Mouse (Mus musculus): ENCODE results near the gene Spen.
"Not testable (repeated sequence)": the region's sequence is repeated elsewhere in the genome, so short reads cannot be mapped to it uniquely, and the experiment has no call there.

The Spen gene

DNA sequence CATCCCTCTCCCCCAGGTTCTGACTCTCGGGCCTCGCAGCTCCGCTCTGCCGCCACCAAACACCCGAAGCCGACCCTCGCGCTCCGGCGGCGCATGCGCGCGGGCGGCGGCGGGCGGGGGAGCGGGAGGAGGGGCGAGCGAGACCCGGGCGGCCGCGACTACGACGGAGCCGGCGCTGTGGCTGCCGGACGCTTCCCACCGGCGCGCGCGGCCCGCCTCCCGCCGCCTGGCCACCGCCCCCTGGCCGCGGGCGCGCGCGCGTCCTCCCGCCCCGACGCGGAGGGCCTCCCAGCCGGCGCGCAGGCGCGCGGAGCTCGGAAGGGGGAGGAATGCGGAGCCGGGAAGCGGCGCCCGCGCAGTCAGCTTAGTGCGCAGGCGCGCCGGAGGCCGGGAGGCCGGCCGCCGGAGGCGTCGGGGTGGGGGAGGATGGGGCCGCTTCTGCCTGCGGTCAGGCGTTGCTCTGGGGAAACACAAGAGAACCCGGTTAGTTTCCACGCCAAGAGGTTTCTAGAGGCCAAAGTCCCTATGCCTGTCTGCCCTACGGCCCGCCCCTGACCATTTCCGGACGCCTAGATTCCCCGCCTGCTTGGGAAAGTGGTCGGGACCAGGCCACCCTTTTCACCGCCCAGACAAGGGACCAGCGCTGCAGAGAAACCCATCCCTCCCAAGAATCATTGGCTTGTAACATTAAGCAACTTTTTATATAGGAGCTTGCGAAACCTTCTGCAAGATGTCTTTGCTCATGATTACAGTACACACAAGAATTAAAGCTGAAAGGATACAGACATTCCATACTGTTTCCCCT is at the start of gene Spen:
Gene Spen, minus strand, starts transcription at position 190 of the 805 bp plus-strand sequence.
- peak; percentile 97 for DNase-seq (ENCODE audit: low read depth, low spot score)

DNA sequence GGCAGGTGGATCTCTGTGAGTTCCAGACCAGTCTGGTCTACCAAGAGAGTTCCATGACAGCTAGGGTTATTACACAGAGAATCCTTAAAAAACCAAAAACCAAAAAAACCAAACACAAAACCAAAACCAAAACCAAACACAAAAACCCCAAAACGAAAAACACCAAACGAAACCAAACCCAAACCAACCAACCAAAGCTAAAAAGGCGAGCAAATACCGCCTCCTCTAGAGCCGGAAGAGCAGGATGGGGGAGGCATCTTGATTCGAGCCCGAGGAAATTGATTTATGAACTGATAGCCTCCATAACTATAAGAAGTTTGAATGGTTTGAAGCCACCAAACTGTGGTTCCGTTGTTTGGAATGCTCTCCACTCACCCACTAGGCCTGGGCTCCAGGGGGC is 45.5 kb upstream of the Spen start:
- DNase-seq (ENCODE audit: low read depth, low spot score): no peak

DNA sequence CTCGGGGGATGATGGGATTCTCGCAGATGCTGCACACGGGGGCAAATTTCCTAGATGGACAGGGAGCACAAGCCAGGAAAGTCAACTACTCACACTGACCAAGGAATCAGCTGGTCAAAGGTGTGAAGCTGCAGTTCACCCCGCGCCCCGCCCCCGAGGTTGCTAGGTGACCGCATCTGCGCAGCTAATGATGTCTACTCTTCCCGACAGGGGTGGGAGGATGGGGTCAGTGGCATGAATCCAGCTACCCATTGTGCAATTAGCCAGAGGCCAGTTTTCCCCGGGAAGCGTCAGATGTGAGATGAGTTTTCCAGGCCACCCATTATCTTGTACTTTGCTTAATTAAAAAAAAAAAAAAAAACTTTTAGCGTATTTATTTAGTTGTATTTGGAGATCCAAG is 42.7 kb upstream of the Spen start:
- no peak for DNase-seq (ENCODE audit: low read depth, low spot score)

DNA sequence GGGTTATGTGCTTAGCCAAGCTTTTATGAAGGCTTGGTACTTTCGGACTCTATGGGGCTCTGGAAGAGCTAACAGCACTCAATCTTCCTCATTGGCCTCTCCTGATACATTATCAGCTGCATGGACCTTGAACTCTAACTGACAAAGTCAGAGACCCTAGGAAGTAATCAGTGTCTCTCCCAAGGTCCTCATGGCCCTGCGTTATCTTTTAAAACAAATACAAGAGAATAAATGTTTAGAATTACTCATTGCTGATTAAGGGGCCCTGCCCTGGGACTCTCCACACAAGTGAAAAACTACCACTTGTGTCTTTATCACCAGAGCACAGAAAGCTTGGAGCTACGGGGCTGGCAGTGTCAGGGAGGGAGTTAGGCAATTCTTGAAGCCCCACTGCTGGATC is 40.4 kb upstream of the Spen start:
- DNase-seq (ENCODE audit: low read depth, low spot score): no peak

DNA sequence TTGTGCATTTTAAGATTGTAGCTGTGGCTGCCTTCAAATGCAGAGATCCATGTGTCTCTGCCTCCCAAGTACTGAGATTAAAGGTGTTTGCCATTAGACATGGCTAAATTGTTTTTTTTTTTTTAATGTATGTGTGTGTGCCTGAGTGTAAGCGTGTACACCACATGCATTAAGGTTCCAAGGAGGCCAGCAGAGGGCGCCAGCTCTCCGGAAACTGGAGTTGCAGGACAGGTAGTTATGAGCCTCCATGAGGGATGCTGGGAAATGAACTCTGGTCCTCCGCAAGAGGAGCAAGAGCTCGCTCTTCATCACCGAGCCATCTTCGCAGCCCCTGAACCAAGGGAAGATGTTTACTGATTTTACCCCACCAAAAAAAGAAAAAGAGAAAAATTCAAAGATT is 38.5 kb upstream of the Spen start:
- DNase-seq (ENCODE audit: low read depth, low spot score): no peak

DNA sequence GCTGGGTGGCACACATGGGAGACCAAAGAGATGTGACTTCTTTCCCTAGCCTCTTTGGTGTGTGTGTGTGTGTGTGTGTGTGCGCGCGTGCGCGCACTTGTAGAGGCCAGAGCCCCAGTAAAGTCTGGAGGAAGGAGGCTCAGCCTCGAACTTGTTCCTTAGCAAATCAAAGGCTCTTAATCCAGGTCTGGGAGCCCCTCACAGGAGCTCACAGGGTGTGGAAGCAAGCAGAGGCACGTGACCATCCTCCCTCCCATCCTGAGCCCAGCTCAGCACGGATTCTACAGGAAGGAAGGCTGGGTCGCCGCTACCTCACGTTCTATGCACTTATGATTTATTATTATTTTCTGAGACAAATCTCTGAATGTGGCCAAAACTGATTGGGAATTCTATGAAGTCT is 38.0 kb upstream of the Spen start:
- no peak for DNase-seq (ENCODE audit: low read depth, low spot score)

DNA sequence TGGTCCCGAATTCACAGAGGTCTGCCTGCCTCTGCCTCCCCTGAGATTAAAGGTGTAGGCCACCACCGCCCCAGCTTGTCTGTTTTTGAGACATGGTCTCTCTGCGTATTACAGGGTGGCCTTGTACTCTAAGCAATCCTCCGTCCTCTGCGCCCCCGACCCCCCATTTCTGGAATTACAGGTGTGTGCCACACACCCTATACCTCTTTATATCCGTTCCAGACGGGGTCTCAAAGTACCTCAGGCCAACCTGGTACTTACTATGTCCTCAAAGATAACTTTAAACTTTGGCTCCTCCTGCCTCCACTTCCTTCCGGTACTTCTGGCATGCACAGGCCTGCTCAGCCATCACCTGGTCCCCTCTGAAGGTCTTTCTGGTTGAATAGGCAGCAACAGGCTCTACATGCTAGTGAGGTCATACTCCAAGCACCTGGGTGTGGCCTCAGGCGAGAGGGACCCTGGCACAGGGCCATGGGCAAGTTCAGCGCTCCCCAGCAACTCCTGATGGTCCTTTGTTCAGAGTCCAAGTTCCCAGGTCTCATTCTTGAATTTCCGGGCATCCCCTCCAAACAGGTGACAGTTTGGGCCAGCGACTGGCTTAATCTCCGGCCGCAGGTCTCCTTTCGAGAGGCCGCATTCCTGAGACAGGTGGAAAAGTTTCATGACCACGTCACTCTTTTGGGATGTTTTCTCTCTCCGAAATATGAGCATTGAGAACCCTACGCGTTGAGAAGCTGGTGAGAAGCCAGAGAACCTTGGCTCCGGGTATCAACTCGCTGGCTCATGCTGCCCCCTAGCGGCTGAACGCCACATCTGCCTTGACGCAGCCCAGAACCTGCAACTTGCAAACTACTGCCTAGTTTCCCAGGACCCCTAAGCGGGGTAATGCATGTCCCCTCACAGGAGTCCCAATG is 36.6 kb upstream of the Spen start:
- peak; percentile 86 for DNase-seq (ENCODE audit: low read depth, low spot score)

DNA sequence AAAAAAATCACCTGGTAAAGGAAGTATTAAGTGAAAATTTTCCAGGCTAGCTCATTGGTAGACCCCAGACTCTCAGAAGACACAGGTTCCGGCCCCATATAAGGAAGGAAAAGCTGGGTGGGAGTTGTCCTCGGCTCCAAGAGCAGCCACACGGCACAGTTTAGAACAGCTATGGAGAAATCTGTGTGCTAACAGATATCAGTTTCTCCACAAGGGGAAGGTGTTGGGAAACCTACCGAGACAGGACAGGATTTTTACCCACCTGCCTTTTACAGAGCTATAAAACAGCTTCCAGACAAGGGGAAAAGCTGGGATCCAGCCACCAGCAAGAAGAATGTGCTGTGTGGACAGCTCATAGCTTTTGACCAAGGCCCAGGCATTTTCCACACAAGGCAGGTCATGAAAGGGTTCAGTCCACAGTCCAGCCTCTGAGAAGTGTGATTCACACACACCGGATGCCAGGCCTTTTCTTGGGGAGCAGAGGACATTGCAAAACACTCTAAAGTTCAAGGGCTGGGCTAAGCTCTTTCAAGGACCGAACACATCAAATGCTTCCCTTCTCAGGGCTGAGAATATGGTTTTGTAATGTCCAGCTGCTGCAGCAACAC is 35.1 kb upstream of the Spen start:
- DNase-seq (ENCODE audit: low read depth, low spot score): no peak

DNA sequence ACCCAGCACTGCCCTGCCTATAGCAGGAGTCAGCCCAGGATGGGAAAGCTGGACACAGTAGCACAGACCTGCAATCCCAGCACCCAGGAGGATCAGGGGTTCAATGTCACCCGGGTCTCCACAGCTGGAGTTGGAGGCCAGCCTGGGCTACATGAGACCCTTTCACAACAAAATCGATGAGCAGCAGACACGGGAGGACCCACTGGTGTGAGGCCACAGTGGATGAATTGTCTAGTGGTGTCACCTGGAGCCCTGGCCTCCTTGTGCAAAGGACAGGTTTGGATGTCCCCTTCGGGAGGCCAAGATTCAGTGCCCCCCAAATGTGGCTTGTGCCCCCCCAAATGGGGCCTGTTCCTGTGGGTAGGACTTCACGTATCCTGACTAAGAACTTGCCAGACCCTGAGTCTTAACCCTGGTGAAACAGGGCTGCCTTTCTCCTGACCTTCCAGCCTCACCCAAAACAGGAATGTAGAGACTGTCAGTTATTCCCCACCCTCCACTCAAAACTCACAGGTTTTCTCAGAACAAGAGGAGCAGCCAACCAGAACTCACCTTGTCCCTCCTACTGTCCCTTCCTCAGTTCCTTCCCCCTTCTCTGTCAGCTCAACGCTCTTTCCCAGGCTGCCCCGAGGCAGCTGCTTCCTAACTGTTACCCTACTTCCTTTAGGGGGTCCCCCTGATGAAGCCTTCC is 34.4 kb upstream of the Spen start:
- no peak for DNase-seq (ENCODE audit: low read depth, low spot score)

DNA sequence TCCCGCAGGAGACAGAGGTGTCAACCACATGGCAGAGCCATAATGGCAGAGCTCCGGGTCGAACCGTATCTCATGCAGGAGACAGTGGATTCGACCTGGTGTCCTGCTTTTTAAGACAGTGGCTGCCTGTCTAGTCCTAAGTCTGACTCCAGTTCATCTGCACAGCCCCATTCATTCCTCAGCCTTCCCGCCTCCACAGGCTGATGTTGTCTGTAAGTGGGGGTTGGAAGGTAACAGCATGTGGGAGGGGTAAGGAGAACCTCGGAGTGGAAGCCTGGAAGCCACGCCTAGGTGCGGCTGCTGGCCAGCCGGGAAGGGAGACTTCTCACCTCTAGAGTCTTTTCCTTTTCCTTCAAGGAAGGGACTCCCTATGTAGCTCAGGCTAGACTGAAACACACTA is 33.5 kb upstream of the Spen start:
- DNase-seq (ENCODE audit: low read depth, low spot score): no peak

DNA sequence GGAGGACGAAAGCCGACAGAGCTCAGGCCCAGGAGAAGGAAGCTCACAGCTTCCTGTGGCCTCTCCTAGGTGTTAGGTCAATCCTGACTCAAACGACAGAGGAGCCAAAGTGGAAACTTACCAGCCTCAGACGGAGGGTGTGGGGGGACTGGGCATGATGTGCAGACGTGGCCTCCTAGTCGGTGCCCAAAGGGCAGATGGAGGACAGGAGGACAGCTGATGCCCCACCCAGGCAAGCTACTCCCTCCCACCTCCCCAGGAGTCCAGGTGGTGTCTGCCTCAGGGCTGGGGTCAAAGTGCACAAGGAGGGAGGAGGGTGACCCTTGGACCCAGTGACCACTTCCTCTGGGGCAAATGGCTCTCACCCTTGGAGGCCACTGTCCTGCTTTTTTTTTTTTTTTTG is 32.9 kb upstream of the Spen start:
- no peak for DNase-seq (ENCODE audit: low read depth, low spot score)

DNA sequence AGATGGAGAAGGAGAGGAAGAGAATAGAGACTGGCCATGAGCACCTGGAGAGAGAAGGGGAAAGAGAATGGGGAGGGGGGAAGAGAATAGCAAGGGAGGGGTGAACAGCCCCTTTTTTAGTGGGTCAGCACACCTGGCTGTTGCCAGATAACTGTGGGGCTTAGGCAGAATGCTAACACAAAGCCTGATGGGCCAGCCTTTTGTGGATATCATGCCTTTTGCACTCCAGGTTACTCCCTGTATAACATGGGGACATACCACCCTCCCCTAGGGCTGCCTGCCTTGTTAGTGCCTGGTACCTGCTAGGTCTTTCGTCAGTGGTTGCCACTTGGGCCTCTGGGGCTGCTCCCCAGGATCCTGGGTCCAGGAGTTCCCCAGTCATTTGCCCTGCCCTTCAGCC is 32.4 kb upstream of the Spen start:
- DNase-seq (ENCODE audit: low read depth, low spot score): no peak

DNA sequence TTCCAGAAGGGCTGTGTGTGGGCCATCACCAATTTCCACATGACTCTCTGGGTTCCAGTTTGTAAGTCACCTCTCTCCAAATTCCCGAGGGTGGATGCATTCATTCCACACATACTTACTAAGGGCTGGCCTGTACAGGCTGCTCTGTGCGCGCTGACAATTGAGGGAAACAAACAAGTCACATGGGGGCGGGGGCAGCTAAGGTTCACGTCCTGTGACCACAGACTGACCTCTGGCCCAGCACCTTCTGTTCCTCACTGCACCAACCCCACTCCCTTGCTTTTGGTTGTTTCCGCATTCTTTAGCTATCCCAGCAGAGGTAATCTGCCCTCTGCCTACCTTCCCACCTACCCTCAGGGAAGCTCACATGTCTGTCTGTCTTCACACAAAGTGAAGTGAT is 31.6 kb upstream of the Spen start:
- no peak for DNase-seq (ENCODE audit: low read depth, low spot score)

DNA sequence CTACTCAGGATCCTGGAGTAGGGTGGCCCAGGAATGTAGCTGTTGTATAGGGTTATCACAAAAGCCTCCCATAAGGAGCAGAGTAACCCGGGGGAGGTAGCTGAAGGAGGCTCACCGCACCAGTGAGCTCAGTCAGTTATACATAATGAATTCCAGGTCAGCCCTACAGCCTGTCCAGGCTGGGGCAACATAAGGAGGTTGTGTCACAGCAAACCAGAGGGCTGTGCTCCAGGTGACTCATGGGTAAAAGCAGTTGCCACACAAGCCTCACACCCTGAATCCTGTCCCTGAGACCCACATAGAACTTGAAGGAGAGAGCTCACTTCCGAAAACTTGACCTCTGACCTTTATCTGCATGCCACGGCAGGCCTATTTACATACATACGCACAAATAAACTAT is 30.6 kb upstream of the Spen start:
- no peak for DNase-seq (ENCODE audit: low read depth, low spot score)

DNA sequence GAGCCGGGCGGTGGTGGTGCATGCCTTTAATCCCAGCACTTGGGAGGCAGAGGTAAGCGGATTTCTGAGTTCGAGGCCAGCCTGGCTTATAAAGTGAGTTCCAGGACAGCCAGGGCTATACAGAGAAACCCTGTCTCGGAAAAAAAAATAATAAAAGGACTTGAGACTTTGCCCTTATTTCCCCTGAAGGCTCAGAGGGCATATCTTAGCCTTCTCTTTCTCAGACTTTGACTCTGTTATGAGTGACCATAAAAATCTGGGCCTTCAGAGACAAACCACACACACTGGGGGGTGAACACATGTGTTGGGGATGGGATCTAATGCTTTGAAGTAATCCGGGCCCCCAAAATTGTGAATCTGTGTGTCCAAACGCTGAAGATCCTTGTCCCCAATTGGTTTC is 28.8 kb upstream of the Spen start:
- not testable (repeated sequence) for DNase-seq (ENCODE audit: low read depth, low spot score)

DNA sequence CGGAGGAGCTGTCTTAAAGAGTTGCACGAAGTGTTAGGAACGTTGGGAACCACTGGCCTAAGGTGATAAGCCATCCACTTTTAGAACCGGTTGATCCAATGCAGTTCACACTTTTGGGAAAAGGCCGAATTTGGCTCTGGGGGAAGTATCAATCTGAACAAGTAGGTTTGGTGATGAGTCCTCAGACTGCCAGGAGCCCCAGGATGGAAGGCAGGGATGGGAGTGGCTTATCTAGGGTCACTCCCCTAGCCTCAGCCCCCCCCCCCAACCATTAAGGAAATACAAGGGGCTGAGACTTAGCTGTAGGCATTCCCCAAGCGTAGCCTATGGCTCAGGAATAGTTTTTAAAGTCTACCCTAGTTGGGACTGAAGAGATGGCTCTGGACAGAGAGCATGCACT is 27.8 kb upstream of the Spen start:
- DNase-seq (ENCODE audit: low read depth, low spot score): no peak

DNA sequence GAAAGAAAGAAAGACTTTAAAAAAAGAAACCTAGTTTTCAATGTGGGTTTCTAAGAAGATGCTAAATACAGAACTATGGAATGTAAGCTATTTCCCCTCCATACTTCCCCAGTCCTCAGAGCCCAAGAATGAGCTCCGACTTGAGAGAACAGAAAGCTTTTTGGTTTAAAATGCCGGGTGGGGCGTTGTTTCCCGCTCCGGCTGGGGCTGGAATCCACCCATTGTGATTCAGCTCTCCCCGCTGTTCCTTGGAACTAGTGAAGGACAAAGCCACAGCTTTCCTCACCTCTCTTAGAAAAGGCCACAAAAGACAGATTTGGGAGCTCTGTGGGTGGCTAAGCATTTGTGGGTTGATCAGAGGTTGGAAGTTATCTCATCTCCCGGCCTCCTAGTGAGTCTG is 26.9 kb upstream of the Spen start:
- no peak for DNase-seq (ENCODE audit: low read depth, low spot score)

DNA sequence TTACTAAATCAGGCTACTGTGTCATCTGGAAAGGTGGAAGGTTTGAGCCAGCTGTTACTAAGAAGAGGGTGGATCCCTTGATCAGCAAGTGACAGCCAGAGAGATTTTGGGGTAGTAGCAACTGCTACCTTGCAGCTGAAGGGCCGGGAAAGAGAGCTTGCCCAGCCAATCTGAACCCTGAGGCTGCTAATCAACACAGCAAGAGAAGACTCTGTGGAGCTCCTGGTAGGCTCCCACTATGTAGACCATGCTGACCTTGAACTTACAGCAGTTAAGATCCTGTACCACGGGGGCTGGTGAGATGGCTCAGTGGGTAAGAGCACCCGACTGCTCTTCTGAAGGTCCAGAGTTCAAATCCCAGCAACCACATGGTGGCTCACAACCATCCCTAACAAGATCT is 26.3 kb upstream of the Spen start:
- DNase-seq (ENCODE audit: low read depth, low spot score): no peak

DNA sequence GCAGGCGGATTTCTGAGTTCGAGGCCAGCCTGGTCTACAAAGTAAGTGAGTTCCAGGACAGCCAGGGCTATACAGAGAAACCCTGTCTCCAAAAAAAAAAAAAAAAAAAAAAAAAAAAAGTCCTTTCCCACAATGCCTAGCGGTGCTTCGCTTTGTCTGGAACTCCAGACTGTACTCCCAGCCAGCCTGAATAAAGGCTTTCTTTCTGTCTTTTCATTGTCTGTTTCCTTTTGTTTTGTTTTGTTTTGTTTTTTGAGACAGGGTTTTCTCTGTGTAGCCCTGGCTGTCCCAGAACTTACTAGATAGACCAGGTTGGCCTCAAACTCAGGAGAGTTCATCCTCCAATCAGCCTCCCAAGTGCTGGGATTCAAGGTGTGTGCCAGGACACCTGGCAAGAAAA is 25.8 kb upstream of the Spen start:
- DNase-seq (ENCODE audit: low read depth, low spot score): no peak

DNA sequence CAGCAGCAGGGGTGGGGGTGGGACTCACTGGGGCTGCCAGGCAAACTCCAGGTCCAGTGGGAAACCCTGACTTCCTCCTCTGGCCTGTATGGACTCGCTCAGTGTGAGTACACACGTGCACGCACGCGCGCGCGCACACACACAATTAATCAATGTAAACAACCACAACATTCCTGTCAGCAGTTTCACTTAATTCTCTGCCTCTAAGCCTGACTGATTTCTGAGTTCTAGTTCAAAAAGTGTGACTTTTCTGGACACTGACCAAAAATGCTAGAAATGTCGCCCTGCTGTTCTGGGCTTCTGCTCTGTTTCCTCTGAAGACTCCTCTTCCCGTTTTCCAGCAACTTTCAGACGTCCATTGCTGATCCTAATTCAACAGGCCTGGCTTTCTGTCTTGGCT is 23.9 kb upstream of the Spen start:
- no peak for DNase-seq (ENCODE audit: low read depth, low spot score)

DNA sequence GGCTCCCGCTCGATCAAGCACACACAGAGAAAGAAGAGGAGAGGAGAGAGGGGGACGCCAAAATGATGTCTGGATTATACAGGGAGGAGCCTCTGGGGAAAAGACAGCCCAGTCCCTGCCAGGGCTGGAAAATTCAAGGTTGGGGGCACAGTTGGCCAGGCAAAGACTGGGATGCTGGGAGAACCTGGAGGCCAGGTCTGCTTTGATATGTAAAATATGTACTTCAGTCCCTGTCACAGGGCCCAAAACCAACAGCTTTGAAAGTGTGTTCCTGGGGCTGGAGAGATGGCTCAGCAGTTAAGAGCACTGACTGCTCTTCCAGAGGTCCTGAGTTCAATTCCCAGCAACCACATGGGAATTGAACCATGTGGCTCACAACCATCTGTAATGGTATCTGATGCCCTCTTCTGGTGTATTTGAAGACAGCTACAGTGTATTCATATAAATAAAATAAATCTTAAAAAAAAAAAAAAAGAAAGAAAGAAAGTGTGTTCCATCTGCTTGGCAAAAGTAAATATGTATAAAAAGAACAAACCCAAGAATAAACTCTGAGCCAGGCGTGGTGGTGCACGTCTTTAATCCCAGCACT is 23.0 kb upstream of the Spen start:
- DNase-seq (ENCODE audit: low read depth, low spot score): not testable (repeated sequence)

DNA sequence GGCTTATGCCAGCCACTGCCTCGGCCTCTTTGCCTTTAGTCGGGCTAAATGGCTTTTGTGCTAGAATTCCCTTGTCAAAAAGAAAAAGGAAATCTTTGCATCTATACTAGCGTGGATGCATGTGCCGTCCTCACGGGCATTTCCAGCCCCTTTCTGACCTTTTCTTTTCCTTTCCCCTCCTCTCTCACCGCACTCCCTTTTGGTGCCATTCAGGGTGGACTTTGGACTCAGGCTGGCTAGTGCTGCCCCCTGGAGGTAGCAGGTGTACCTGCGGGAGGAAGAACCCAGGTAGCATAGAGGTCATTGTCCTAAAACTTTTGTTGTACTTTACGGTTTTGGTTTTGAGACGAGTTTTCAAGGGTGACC is 21.5 kb upstream of the Spen start:
- DNase-seq (ENCODE audit: low read depth, low spot score): peak; percentile 84

Data from forelimb bud, embryonic 11.5 days (tissue).